Mouse (Mus musculus): ENCODE results near the gene Jmjd1c. TPM values are rescaled to one million over a fixed set of nuclear protein-coding genes. Genes with fewer than 3 reads are reported as not detected.

Gene Jmjd1c
- total RNA-seq, 1 experiment, result 93.0 TPM

- TF ChIP-seq ZNF384 (IDR thresholded peaks at IDR 0.05; ENCODE audit: low read depth, low read length) (no peak), CHD2 (IDR thresholded peaks at IDR 0.05; ENCODE audit: low read depth, low read length) (no peak), ZC3H11A (IDR thresholded peaks at IDR 0.05; ENCODE audit: borderline replicate concordance, low read depth, low read length) (no peak), MAFK (IDR thresholded peaks at IDR 0.05; ENCODE audit: insufficient read depth, low read depth, low read length) (no peak), HCFC1 (IDR thresholded peaks at IDR 0.05; ENCODE audit: borderline replicate concordance, insufficient read depth, low read length) (no peak)
- in situ Hi-C loops (cut with MboI; ENCODE audit: low sequenced_read_pairs in 2 of 2, unreplicated experiment in 2 of 2), result no loop called here
- no peak overlapping the region for H3K4me3 ChIP-seq (ENCODE audit: insufficient read depth in 1 of 2, low read depth in 1 of 2, low read length in 2 of 2, poor library complexity in 1 of 2, severe bottlenecking in 1 of 2)
- no peaks in the 10 kb centered on the region for H3K9me3 ChIP-seq (ENCODE audit: control insufficient read depth, insufficient read depth, low read depth, low read length)
- H3K36me3 ChIP-seq (ENCODE audit: control insufficient read depth, insufficient read depth, low read length, poor library complexity, severe bottlenecking), result 0 out of 2 replicates have a peak, but pooled peaks cover 2% of the 10 kb centered on the region
- H3K9ac ChIP-seq (ENCODE audit: insufficient read depth, low read depth, low read length, poor library complexity, severe bottlenecking), result no peak overlapping the region
- DNase-seq (ENCODE audit: low read depth, low spot score), result no peak
- H3K27ac ChIP-seq (ENCODE audit: insufficient read depth, low read depth, low read length, poor library complexity, severe bottlenecking), result no peak overlapping the region
- H3K4me1 ChIP-seq (ENCODE audit: control insufficient read depth in 2 of 2, insufficient read depth in 2 of 2, low read length in 2 of 2, poor library complexity in 1 of 2), result peaks cover 0 to 8% of the 10 kb centered on the region in 2 experiments; a peak in 1 of 4 replicates
These were observed 101.9 kb downstream of the Jmjd1c start for GRCm38 (mm10) chr10:67197829-67198228.

GRCm38 (mm10) chr10:67201769-67202168 lies 105.8 kb downstream of the Jmjd1c start:
- DNase-seq (ENCODE audit: low read depth, low spot score), result no peak
- H3K36me3 ChIP-seq (ENCODE audit: control insufficient read depth, insufficient read depth, low read length, poor library complexity, severe bottlenecking), result no peaks in the 10 kb centered on the region; the same call in 1 of the 2 replicates
- H3K9me3 ChIP-seq (ENCODE audit: control insufficient read depth, insufficient read depth, low read depth, low read length), result no peaks in the 10 kb centered on the region
- no peak overlapping the region for H3K27ac ChIP-seq (ENCODE audit: insufficient read depth, low read depth, low read length, poor library complexity, severe bottlenecking)
- peaks cover 0 to 6% of the 10 kb centered on the region in 2 experiments; a peak in 2 of 4 replicates for H3K4me1 ChIP-seq (ENCODE audit: control insufficient read depth in 2 of 2, insufficient read depth in 2 of 2, low read length in 2 of 2, poor library complexity in 1 of 2)
- in situ Hi-C loops (cut with MboI; ENCODE audit: low sequenced_read_pairs in 2 of 2, unreplicated experiment in 2 of 2), result no loop called here
- TF ChIP-seq ZNF384 (IDR thresholded peaks at IDR 0.05; ENCODE audit: low read depth, low read length), result no peak
- no peak for TF ChIP-seq ZC3H11A (IDR thresholded peaks at IDR 0.05; ENCODE audit: borderline replicate concordance, low read depth, low read length)
- TF ChIP-seq CHD2 (IDR thresholded peaks at IDR 0.05; ENCODE audit: low read depth, low read length), result no peak
- no peak for TF ChIP-seq MAFK (IDR thresholded peaks at IDR 0.05; ENCODE audit: insufficient read depth, low read depth, low read length)
- TF ChIP-seq HCFC1 (IDR thresholded peaks at IDR 0.05; ENCODE audit: borderline replicate concordance, insufficient read depth, low read length), result no peak
- no peak overlapping the region for H3K4me3 ChIP-seq (ENCODE audit: insufficient read depth in 1 of 2, low read depth in 1 of 2, low read length in 2 of 2, poor library complexity in 1 of 2, severe bottlenecking in 1 of 2)
- H3K9ac ChIP-seq (ENCODE audit: insufficient read depth, low read depth, low read length, poor library complexity, severe bottlenecking), result no peak overlapping the region

GRCm38 (mm10) chr10:67202470-67202869 lies 106.5 kb downstream of the Jmjd1c start:
- no peak for DNase-seq (ENCODE audit: low read depth, low spot score)
- H3K9ac ChIP-seq (ENCODE audit: insufficient read depth, low read depth, low read length, poor library complexity, severe bottlenecking), result no peak overlapping the region
- no peak overlapping the region for H3K4me3 ChIP-seq (ENCODE audit: insufficient read depth in 1 of 2, low read depth in 1 of 2, low read length in 2 of 2, poor library complexity in 1 of 2, severe bottlenecking in 1 of 2)
- H3K36me3 ChIP-seq (ENCODE audit: control insufficient read depth, insufficient read depth, low read length, poor library complexity, severe bottlenecking), result no peaks in the 10 kb centered on the region; the same call in 1 of the 2 replicates
- in situ Hi-C loops (cut with MboI; ENCODE audit: low sequenced_read_pairs in 2 of 2, unreplicated experiment in 2 of 2), result no loop called here
- no peak overlapping the region for H3K27ac ChIP-seq (ENCODE audit: insufficient read depth, low read depth, low read length, poor library complexity, severe bottlenecking)
- TF ChIP-seq ZNF384 (IDR thresholded peaks at IDR 0.05; ENCODE audit: low read depth, low read length) (no peak), HCFC1 (IDR thresholded peaks at IDR 0.05; ENCODE audit: borderline replicate concordance, insufficient read depth, low read length) (no peak), ZC3H11A (IDR thresholded peaks at IDR 0.05; ENCODE audit: borderline replicate concordance, low read depth, low read length) (no peak), CHD2 (IDR thresholded peaks at IDR 0.05; ENCODE audit: low read depth, low read length) (no peak), MAFK (IDR thresholded peaks at IDR 0.05; ENCODE audit: insufficient read depth, low read depth, low read length) (no peak)
- no peaks in the 10 kb centered on the region for H3K9me3 ChIP-seq (ENCODE audit: control insufficient read depth, insufficient read depth, low read depth, low read length)
- peaks cover 0 to 6% of the 10 kb centered on the region in 2 experiments; a peak in 2 of 4 replicates for H3K4me1 ChIP-seq (ENCODE audit: control insufficient read depth in 2 of 2, insufficient read depth in 2 of 2, low read length in 2 of 2, poor library complexity in 1 of 2)

GRCm38 (mm10) chr10:67204652-67205407 lies 108.9 kb downstream of the Jmjd1c start:
- Histone ChIP-seq H3K9ac (ENCODE audit: insufficient read depth, low read depth, low read length, poor library complexity, severe bottlenecking) (no peak overlapping the region), H3K9me3 (ENCODE audit: control insufficient read depth, insufficient read depth, low read depth, low read length) (no peaks in the 10 kb centered on the region), H3K36me3 (ENCODE audit: control insufficient read depth, insufficient read depth, low read length, poor library complexity, severe bottlenecking) (no peaks in the 10 kb centered on the region; the same call in 1 of the 2 replicates), H3K27ac (ENCODE audit: insufficient read depth, low read depth, low read length, poor library complexity, severe bottlenecking) (no peak overlapping the region), H3K4me3 (ENCODE audit: insufficient read depth in 1 of 2, low read depth in 1 of 2, low read length in 2 of 2, poor library complexity in 1 of 2, severe bottlenecking in 1 of 2) (no peak overlapping the region), H3K4me1 (ENCODE audit: control insufficient read depth in 2 of 2, insufficient read depth in 2 of 2, low read length in 2 of 2, poor library complexity in 1 of 2) (peaks cover 0 to 6% of the 10 kb centered on the region in 2 experiments; a peak in 2 of 4 replicates)
- in situ Hi-C loops (cut with MboI; ENCODE audit: low sequenced_read_pairs in 2 of 2, unreplicated experiment in 2 of 2), result no loop called here
- TF ChIP-seq ZNF384 (IDR thresholded peaks at IDR 0.05; ENCODE audit: low read depth, low read length), result no peak
- no peak for TF ChIP-seq HCFC1 (IDR thresholded peaks at IDR 0.05; ENCODE audit: borderline replicate concordance, insufficient read depth, low read length)
- TF ChIP-seq MAFK (IDR thresholded peaks at IDR 0.05; ENCODE audit: insufficient read depth, low read depth, low read length), result no peak
- TF ChIP-seq CHD2 (IDR thresholded peaks at IDR 0.05; ENCODE audit: low read depth, low read length), result no peak
- TF ChIP-seq ZC3H11A (IDR thresholded peaks at IDR 0.05; ENCODE audit: borderline replicate concordance, low read depth, low read length), result no peak
- no peak for DNase-seq (ENCODE audit: low read depth, low spot score)
